Mouse (Mus musculus) stomach, embryonic 16.5 days (tissue): ENCODE measurements at regions not wholly inside any gene's neighbourhood (a gene's known extent, or its start where the extent isn't known, plus 50 kb on each side); places are given as distances from the start of the nearest gene placed in this dataset.
A peak's percentile ranks its signal among the peaks of the same experiment; 100 is the strongest.

Source experiments
- ATAC-seq: fragments of 200-750 bp; cut with Nextera tagmentation; 2 replicates; pipeline ENCODE4 v1.8.0; 2017; ENCODE audit warnings: moderate number of reproducible peaks, moderate TSS enrichment; ENCODE audit not compliant: insufficient read depth, low FRiP score
- H3K27ac ChIP-seq: fragments of 300-500 bp; sonication (generic); 2 replicates; pipeline ENCODE4 v1.5.1; 2014; ENCODE audit warnings: low read length
- H3K27me3 ChIP-seq: fragments of 300-500 bp; sonication (generic); 2 replicates; pipeline ENCODE4 v1.6.1; 2014; ENCODE audit warnings: low read length, control low read depth, mixed read lengths; ENCODE audit not compliant: control insufficient read depth, insufficient read depth
- H3K36me3 ChIP-seq: fragments of 300-500 bp; sonication (generic); 2 replicates; pipeline ENCODE4 v1.6.1; 2014; ENCODE audit warnings: low read length; ENCODE audit not compliant: control insufficient read depth, insufficient read depth
- H3K4me1 ChIP-seq: fragments of 300-500 bp; sonication (generic); 2 replicates; pipeline ENCODE4 v1.6.1; 2014; ENCODE audit warnings: low read length, control low read depth, mixed read lengths; ENCODE audit not compliant: control insufficient read depth, insufficient read depth
- H3K4me2 ChIP-seq: fragments of 300-500 bp; sonication (generic); 2 replicates; pipeline ENCODE4 v1.6.1; 2014; ENCODE audit warnings: low read depth, low read length, mixed read lengths
- H3K4me3 ChIP-seq: fragments of 300-500 bp; sonication (generic); replicated peaks from 2 replicates; pipeline ENCODE4 v1.5.1; 2014; ENCODE audit warnings: mild to moderate bottlenecking, low read length
- H3K9ac ChIP-seq: fragments of 300-500 bp; sonication (generic); 2 replicates; pipeline ENCODE4 v1.6.1; 2014; ENCODE audit warnings: low read length
- H3K9me3 ChIP-seq: fragments of 300-500 bp; sonication (generic); replicated peaks from 2 replicates; pipeline ENCODE4 v1.6.1; 2016; ENCODE audit warnings: low read length, control low read depth; ENCODE audit not compliant: control insufficient read depth
- WGBS: fragments of 180-500 bp; shearing (Covaris S2); extraction: QIAGEN DNeasy Blood & Tissue Kit; methylation state at CpG from one replicate; pipeline ENCODE4 v1.1.7; 2014; 5-methylcytosine and 5-hydroxymethylcytosine counted together

GRCm38 (mm10) chr1:190483366-190483765, 312.9 kb upstream of the Prox1 start:
- Histone ChIP-seq H3K9me3 (no peaks in the 10 kb centered on the region; the same call in 1 of the 2 replicates), H3K27ac (no peak overlapping the region), H3K4me2 (no peak overlapping the region), H3K4me1 (no peaks in the 10 kb centered on the region), H3K9ac (no peak overlapping the region), H3K4me3 (no peak overlapping the region), H3K27me3 (no peaks in the 10 kb centered on the region), H3K36me3 (no peaks in the 10 kb centered on the region)
- no peak for ATAC-seq
- 81% methylated on average over 13 of the region's 13 CpGs for WGBS

- no peak overlapping the region for H3K9ac ChIP-seq
- no peaks in the 10 kb centered on the region; the same call in 1 of the 2 replicates for H3K9me3 ChIP-seq
- no peak overlapping the region for H3K4me2 ChIP-seq
- no peak overlapping the region for H3K27ac ChIP-seq
- WGBS = 72% methylated on average over 11 of the region's 11 CpGs
- no peaks in the 10 kb centered on the region for H3K36me3 ChIP-seq
- no peak for ATAC-seq
- no peak overlapping the region for H3K4me3 ChIP-seq
- H3K4me1 ChIP-seq = no peaks in the 10 kb centered on the region
- no peaks in the 10 kb centered on the region for H3K27me3 ChIP-seq
Measured at GRCm38 (mm10) chr1:190481071-190481470, 310.6 kb upstream of the Prox1 start.

GRCm38 (mm10) chr1:190480601-190481000, 310.1 kb upstream of the Prox1 start:
- H3K4me3 ChIP-seq = no peak overlapping the region
- H3K27ac ChIP-seq = no peak overlapping the region
- no peaks in the 10 kb centered on the region for H3K27me3 ChIP-seq
- H3K9ac ChIP-seq = no peak overlapping the region
- ATAC-seq = no peak
- H3K36me3 ChIP-seq = no peaks in the 10 kb centered on the region
- 62% methylated on average over 9 of the region's 9 CpGs for WGBS
- no peaks in the 10 kb centered on the region for H3K4me1 ChIP-seq
- no peak overlapping the region for H3K4me2 ChIP-seq
- no peaks in the 10 kb centered on the region; the same call in 1 of the 2 replicates for H3K9me3 ChIP-seq

GRCm38 (mm10) chr1:190472761-190473160, 302.2 kb upstream of the Prox1 start:
- H3K9ac ChIP-seq = no peak overlapping the region
- no peak for ATAC-seq
- H3K27ac ChIP-seq = no peak overlapping the region
- no peaks in the 10 kb centered on the region for H3K27me3 ChIP-seq
- H3K4me1 ChIP-seq = no peaks in the 10 kb centered on the region
- H3K4me3 ChIP-seq = no peak overlapping the region
- H3K9me3 ChIP-seq = no peaks in the 10 kb centered on the region
- no peak overlapping the region for H3K4me2 ChIP-seq
- no peaks in the 10 kb centered on the region for H3K36me3 ChIP-seq
- WGBS = 55% methylated on average over 8 of the region's 8 CpGs

GRCm38 (mm10) chr1:190470336-190470735, 299.8 kb upstream of the Prox1 start:
- no peak overlapping the region for H3K27ac ChIP-seq
- no peaks in the 10 kb centered on the region for H3K36me3 ChIP-seq
- no peak overlapping the region for H3K9ac ChIP-seq
- WGBS = 61% methylated on average over 9 of the region's 9 CpGs
- H3K4me3 ChIP-seq = no peak overlapping the region
- no peak for ATAC-seq
- H3K27me3 ChIP-seq = no peaks in the 10 kb centered on the region
- H3K4me2 ChIP-seq = no peak overlapping the region
- no peaks in the 10 kb centered on the region for H3K4me1 ChIP-seq
- no peaks in the 10 kb centered on the region for H3K9me3 ChIP-seq

- Histone ChIP-seq H3K4me2 (no peak overlapping the region), H3K27ac (no peak overlapping the region), H3K4me1 (0 out of 2 replicates have a peak, but pooled peaks cover 4% of the 10 kb centered on the region), H3K27me3 (no peaks in the 10 kb centered on the region), H3K4me3 (no peak overlapping the region), H3K9me3 (no peaks in the 10 kb centered on the region), H3K9ac (no peak overlapping the region), H3K36me3 (no peaks in the 10 kb centered on the region)
- ATAC-seq = peak; percentile 39; the same call in 1 of the 2 replicates
- 36% methylated on average over 12 of the region's 12 CpGs for WGBS
Measured at GRCm38 (mm10) chr1:190457541-190458061, 287.1 kb upstream of the Prox1 start.

- 90% methylated on average over 10 of the region's 10 CpGs for WGBS
- no peak overlapping the region for H3K4me3 ChIP-seq
- no peaks in the 10 kb centered on the region for H3K27me3 ChIP-seq
- no peak overlapping the region for H3K9ac ChIP-seq
- H3K27ac ChIP-seq = no peak overlapping the region
- H3K4me1 ChIP-seq = 0 out of 2 replicates have a peak, but pooled peaks cover 4% of the 10 kb centered on the region
- no peaks in the 10 kb centered on the region for H3K36me3 ChIP-seq
- no peak for ATAC-seq
- no peak overlapping the region for H3K4me2 ChIP-seq
- H3K9me3 ChIP-seq = no peaks in the 10 kb centered on the region
Measured at GRCm38 (mm10) chr1:190453549-190453948, 283.0 kb upstream of the Prox1 start.

- H3K27ac ChIP-seq = no peak overlapping the region
- H3K4me1 ChIP-seq = no peaks in the 10 kb centered on the region
- no peaks in the 10 kb centered on the region for H3K36me3 ChIP-seq
- 55% methylated on average over 11 of the region's 11 CpGs for WGBS
- no peaks in the 10 kb centered on the region for H3K27me3 ChIP-seq
- H3K9me3 ChIP-seq = no peaks in the 10 kb centered on the region
- H3K9ac ChIP-seq = no peak overlapping the region
- H3K4me2 ChIP-seq = no peak overlapping the region
- no peak overlapping the region for H3K4me3 ChIP-seq
- ATAC-seq = no peak
Measured at GRCm38 (mm10) chr1:190452115-190452842, 281.8 kb upstream of the Prox1 start.

- H3K27ac ChIP-seq = no peak overlapping the region
- H3K9ac ChIP-seq = no peak overlapping the region
- H3K4me1 ChIP-seq = no peaks in the 10 kb centered on the region
- no peaks in the 10 kb centered on the region for H3K27me3 ChIP-seq
- WGBS = 10% methylated on average over 8 of the region's 8 CpGs
- H3K4me2 ChIP-seq = no peak overlapping the region
- H3K36me3 ChIP-seq = no peaks in the 10 kb centered on the region
- H3K9me3 ChIP-seq = no peaks in the 10 kb centered on the region
- no peak for ATAC-seq
- no peak overlapping the region for H3K4me3 ChIP-seq
Measured at GRCm38 (mm10) chr1:190448263-190448662, 277.7 kb upstream of the Prox1 start.
